Mouse (Mus musculus) 416B (cell line): ENCODE measurements at regions not wholly inside any gene's neighbourhood (a gene's known extent, or its start where the extent isn't known, plus 50 kb on each side); places are given as distances from the start of the nearest gene placed in this dataset.

ENCODE experiments used
- DNase-seq: peaks from one replicate; pipeline ENCODE4 v3.0.0; 2011; ENCODE audit warnings: low read depth

- DNase-seq: no peak
These were observed 58.7 kb upstream of the Ubash3b start for GRCm38 (mm10) chr9:41220105-41220669.

DNA sequence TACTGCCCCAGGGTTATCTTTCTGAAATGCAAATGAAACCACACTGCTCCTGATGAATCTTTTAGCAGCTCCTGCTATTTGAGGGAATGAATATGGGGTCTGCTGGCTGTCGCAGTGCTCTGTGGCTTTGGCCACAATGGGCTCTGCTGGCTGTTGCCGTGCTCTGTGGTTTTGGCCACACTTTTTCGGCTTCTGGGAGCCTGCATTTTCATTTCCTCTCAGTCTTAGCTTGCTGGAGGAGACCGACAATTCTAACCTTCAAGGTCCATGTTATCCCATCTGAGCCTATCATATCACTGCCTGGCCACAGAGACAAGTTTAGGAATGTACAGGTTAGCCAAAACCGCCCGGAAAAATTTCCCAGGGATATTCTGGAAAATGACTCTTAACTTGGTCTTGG lies 57.2 kb upstream of the Ubash3b start:
- peak; percentile 26 for DNase-seq

GRCm38 (mm10) chr9:41216248-41216647 lies 54.8 kb upstream of the Ubash3b start:
- no peak for DNase-seq

DNA sequence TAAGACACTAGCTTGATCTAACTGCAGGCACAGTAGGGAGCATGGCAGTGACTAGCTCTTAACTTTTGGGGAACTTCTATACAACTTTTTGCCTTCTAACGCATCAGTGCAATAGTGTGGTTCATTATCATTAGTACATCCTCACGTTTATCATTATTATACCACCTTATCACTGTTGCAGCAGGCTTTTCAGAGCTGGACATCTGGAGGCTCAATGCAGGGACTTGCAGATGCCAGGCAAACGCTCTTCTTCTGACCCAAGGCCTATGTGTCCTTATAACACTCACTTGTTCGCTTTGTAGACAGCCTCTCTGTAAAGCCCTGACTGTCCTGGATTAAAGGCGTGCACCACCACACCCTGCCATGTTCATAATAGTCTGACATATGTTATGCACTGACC lies 53.5 kb upstream of the Ubash3b start:
- no peak for DNase-seq

DNA sequence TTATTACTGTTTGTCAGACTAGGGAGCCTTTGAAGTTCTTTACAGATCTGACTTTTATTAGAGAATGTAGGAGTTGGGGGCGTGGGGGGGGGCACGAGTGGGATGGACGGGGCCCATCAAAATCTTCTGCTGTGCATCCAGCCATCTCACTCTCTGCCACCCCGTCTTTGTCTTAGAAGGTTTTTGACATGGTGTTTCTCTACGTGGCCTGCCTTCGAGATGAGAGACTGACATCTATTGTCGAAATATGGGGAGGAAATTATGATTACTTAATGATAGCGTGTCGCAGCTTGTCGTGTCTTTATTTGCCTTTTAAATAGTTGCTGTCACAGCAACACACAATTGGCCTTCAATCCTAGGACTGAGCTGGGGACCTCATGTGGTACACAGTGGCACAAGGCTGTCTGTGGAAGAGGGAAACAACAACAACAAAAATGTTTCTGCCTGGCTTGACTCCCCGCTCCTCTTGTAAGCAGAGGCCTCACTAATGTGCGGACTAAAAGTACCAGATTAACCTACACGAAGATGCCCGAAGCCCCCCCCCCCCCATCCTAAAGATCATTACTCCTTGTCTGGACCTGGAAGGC lies 51.5 kb upstream of the Ubash3b start:
- no peak for DNase-seq

DNA sequence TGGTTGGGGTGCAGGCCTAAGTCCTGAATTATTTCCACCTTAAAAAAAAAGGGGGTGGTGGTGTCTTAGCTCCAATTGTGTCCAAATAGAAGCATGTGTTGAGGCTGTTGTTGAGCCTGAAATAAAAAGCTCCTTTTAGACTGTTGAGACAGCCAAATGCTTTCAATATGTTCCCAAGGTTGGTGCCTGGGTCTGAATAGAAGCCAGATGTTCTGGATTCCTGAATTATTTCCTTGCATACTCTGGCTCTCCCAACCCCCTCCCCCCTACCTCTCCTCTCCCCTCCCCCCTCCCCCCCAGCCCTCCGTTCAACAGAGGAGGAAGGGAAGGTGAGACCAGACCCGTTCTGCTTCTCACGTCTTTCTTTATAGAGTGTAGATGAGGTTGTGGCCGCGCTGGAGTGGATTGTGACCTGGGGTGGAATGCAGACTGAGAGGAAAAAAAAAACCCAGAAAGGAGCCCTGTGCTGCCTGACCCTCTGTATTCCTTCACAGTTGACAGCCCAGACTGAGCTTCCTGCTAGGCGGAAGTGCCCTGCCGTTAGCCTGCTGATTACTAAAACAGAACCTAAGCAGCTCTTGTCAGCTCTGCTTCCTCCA lies 50.9 kb upstream of the Ubash3b start:
- peak; percentile 48 for DNase-seq

GRCm38 (mm10) chr9:41211865-41212302 lies 50.4 kb upstream of the Ubash3b start:
- DNase-seq: no peak
